Mouse (Mus musculus): Measurements from ENCODE around the gene Krtap29-1. TPM values are rescaled to one million over a fixed set of nuclear protein-coding genes. Genes with fewer than 3 reads are reported as not detected.

Krtap29-1 gene
- polyA plus RNA-seq, 1 experiment, result not detected

- Histone ChIP-seq H3K27me3 (ENCODE audit: control insufficient read depth, insufficient read depth, low read length) (no peaks in the 10 kb centered on the region), H3K36me3 (ENCODE audit: control insufficient read depth, insufficient read depth, low read length) (no peaks in the 10 kb centered on the region), H3K27ac (ENCODE audit: control insufficient read depth, insufficient read depth, low read depth, low read length) (no peak overlapping the region), H3K4me1 (ENCODE audit: control insufficient read depth, insufficient read depth, low read length) (no peaks in the 10 kb centered on the region), H3K4me3 (ENCODE audit: control insufficient read depth, low read depth, low read length) (no peak overlapping the region)
- no peak for TF ChIP-seq POLR2A (IDR thresholded peaks at IDR 0.05; ENCODE audit: control insufficient read depth, low read depth, low read length)
- no peak for TF ChIP-seq CTCF (IDR thresholded peaks at IDR 0.05; ENCODE audit: control insufficient read depth, insufficient read depth, insufficient replicate concordance, low read depth, low read length)
Measured at GRCm38 (mm10) chr11:100005905-100006304, 27.1 kb upstream of the Krtap29-1 start.

GRCm38 (mm10) chr11:100004846-100005245, 26.0 kb upstream of the Krtap29-1 start:
- Histone ChIP-seq H3K36me3 (ENCODE audit: control insufficient read depth, insufficient read depth, low read length) (no peaks in the 10 kb centered on the region), H3K4me1 (ENCODE audit: control insufficient read depth, insufficient read depth, low read length) (no peaks in the 10 kb centered on the region), H3K27me3 (ENCODE audit: control insufficient read depth, insufficient read depth, low read length) (no peaks in the 10 kb centered on the region), H3K4me3 (ENCODE audit: control insufficient read depth, low read depth, low read length) (no peak overlapping the region), H3K27ac (ENCODE audit: control insufficient read depth, insufficient read depth, low read depth, low read length) (no peak overlapping the region)
- peak; percentile 50; the same call in 1 of the 2 replicates for TF ChIP-seq CTCF (IDR thresholded peaks at IDR 0.05; ENCODE audit: control insufficient read depth, insufficient read depth, insufficient replicate concordance, low read depth, low read length)
- no peak for TF ChIP-seq POLR2A (IDR thresholded peaks at IDR 0.05; ENCODE audit: control insufficient read depth, low read depth, low read length)

GRCm38 (mm10) chr11:99999091-99999490, 20.2 kb upstream of the Krtap29-1 start:
- H3K27me3 ChIP-seq (ENCODE audit: control insufficient read depth, insufficient read depth, low read length), result no peaks in the 10 kb centered on the region
- H3K4me1 ChIP-seq (ENCODE audit: control insufficient read depth, insufficient read depth, low read length), result no peaks in the 10 kb centered on the region
- no peaks in the 10 kb centered on the region for H3K36me3 ChIP-seq (ENCODE audit: control insufficient read depth, insufficient read depth, low read length)
- H3K4me3 ChIP-seq (ENCODE audit: control insufficient read depth, low read depth, low read length), result no peak overlapping the region
- no peak overlapping the region for H3K27ac ChIP-seq (ENCODE audit: control insufficient read depth, insufficient read depth, low read depth, low read length)
- TF ChIP-seq CTCF (IDR thresholded peaks at IDR 0.05; ENCODE audit: control insufficient read depth, insufficient read depth, insufficient replicate concordance, low read depth, low read length), result no peak
- TF ChIP-seq POLR2A (IDR thresholded peaks at IDR 0.05; ENCODE audit: control insufficient read depth, low read depth, low read length), result no peak

- Histone ChIP-seq H3K27me3 (ENCODE audit: control insufficient read depth, insufficient read depth, low read length) (no peaks in the 10 kb centered on the region), H3K27ac (ENCODE audit: control insufficient read depth, insufficient read depth, low read depth, low read length) (no peak overlapping the region), H3K36me3 (ENCODE audit: control insufficient read depth, insufficient read depth, low read length) (no peaks in the 10 kb centered on the region), H3K4me3 (ENCODE audit: control insufficient read depth, low read depth, low read length) (no peak overlapping the region), H3K4me1 (ENCODE audit: control insufficient read depth, insufficient read depth, low read length) (peaks cover 2% of the 10 kb centered on the region; the same call in 1 of the 2 replicates)
- TF ChIP-seq CTCF (IDR thresholded peaks at IDR 0.05; ENCODE audit: control insufficient read depth, insufficient read depth, insufficient replicate concordance, low read depth, low read length) (no peak), POLR2A (IDR thresholded peaks at IDR 0.05; ENCODE audit: control insufficient read depth, low read depth, low read length) (no peak)
Measured at GRCm38 (mm10) chr11:99994384-99994661, 15.5 kb upstream of the Krtap29-1 start.

- no peak within 1 kb of the TSS for H3K4me3 ChIP-seq (ENCODE audit: control insufficient read depth, low read depth, low read length)
- no peak within 1 kb of the TSS for H3K27ac ChIP-seq (ENCODE audit: control insufficient read depth, insufficient read depth, low read depth, low read length)
- TF ChIP-seq POLR2A (IDR thresholded peaks at IDR 0.05; ENCODE audit: control insufficient read depth, low read depth, low read length), result no peak
- no peak for TF ChIP-seq CTCF (IDR thresholded peaks at IDR 0.05; ENCODE audit: control insufficient read depth, insufficient read depth, insufficient replicate concordance, low read depth, low read length)
- H3K4me1 ChIP-seq (ENCODE audit: control insufficient read depth, insufficient read depth, low read length), result peaks cover 2% of the 10 kb centered on the region; the same call in 1 of the 2 replicates
- H3K27me3 ChIP-seq (ENCODE audit: control insufficient read depth, insufficient read depth, low read length), result no peaks in the 10 kb centered on the region
- no peaks in the 10 kb centered on the region for H3K36me3 ChIP-seq (ENCODE audit: control insufficient read depth, insufficient read depth, low read length)
Measured at GRCm38 (mm10) chr11:99993620-99994383, 14.9 kb upstream of the Krtap29-1 start, which contains the start of gene Krtap17-1. Gene Krtap17-1 (minus strand): TSS chr11:99993994.

- peaks cover 2% of the 10 kb centered on the region; the same call in 1 of the 2 replicates for H3K4me1 ChIP-seq (ENCODE audit: control insufficient read depth, insufficient read depth, low read length)
- no peak overlapping the region for H3K27ac ChIP-seq (ENCODE audit: control insufficient read depth, insufficient read depth, low read depth, low read length)
- no peaks in the 10 kb centered on the region for H3K27me3 ChIP-seq (ENCODE audit: control insufficient read depth, insufficient read depth, low read length)
- TF ChIP-seq POLR2A (IDR thresholded peaks at IDR 0.05; ENCODE audit: control insufficient read depth, low read depth, low read length) (no peak), CTCF (IDR thresholded peaks at IDR 0.05; ENCODE audit: control insufficient read depth, insufficient read depth, insufficient replicate concordance, low read depth, low read length) (no peak)
- H3K36me3 ChIP-seq (ENCODE audit: control insufficient read depth, insufficient read depth, low read length), result no peaks in the 10 kb centered on the region
- no peak overlapping the region for H3K4me3 ChIP-seq (ENCODE audit: control insufficient read depth, low read depth, low read length)
Measured at GRCm38 (mm10) chr11:99990571-99990970, 11.7 kb upstream of the Krtap29-1 start.

GRCm38 (mm10) chr11:99989881-99990405, 11.1 kb upstream of the Krtap29-1 start:
- TF ChIP-seq CTCF (IDR thresholded peaks at IDR 0.05; ENCODE audit: control insufficient read depth, insufficient read depth, insufficient replicate concordance, low read depth, low read length), result no peak
- TF ChIP-seq POLR2A (IDR thresholded peaks at IDR 0.05; ENCODE audit: control insufficient read depth, low read depth, low read length), result no peak
- Histone ChIP-seq H3K4me3 (ENCODE audit: control insufficient read depth, low read depth, low read length) (no peak overlapping the region), H3K27ac (ENCODE audit: control insufficient read depth, insufficient read depth, low read depth, low read length) (no peak overlapping the region), H3K27me3 (ENCODE audit: control insufficient read depth, insufficient read depth, low read length) (no peaks in the 10 kb centered on the region), H3K36me3 (ENCODE audit: control insufficient read depth, insufficient read depth, low read length) (no peaks in the 10 kb centered on the region), H3K4me1 (ENCODE audit: control insufficient read depth, insufficient read depth, low read length) (peaks cover 2% of the 10 kb centered on the region; the same call in 1 of the 2 replicates)
